Mouse (Mus musculus) T-helper 2 cell (primary cell): Measurements from ENCODE around the gene Galns.
"Not testable (repeated sequence)": the region's sequence is repeated elsewhere in the genome, so short reads cannot be mapped to it uniquely, and the experiment has no call there.

Experiments
- in situ Hi-C: fragments of 300-600 bp; cut with MboI, MseI; formaldehyde crosslinking; loops from one replicate; pipeline ENCODE4 v1.15.1; 2025; ENCODE audit warnings: high pct_unique_total_duplicates

The Galns gene

GRCm38 (mm10) chr8:122635878-122636802, 24.9 kb upstream of the Galns start:
- in situ Hi-C loops = no loop called here

GRCm38 (mm10) chr8:122633205-122633604, 21.9 kb upstream of the Galns start:
- in situ Hi-C loops = no loop called here

- in situ Hi-C loops = not testable (repeated sequence)
These were observed 20.9 kb upstream of the Galns start for GRCm38 (mm10) chr8:122632134-122632533.

GRCm38 (mm10) chr8:122630696-122631095, 19.4 kb upstream of the Galns start:
- in situ Hi-C loops = no loop called here

- in situ Hi-C loops = no loop called here
These were observed 18.1 kb upstream of the Galns start for GRCm38 (mm10) chr8:122629388-122629787.

GRCm38 (mm10) chr8:122626896-122627295, 15.6 kb upstream of the Galns start:
- in situ Hi-C loops = no loop called here

- in situ Hi-C loops = no loop called here
These were observed 14.5 kb upstream of the Galns start for GRCm38 (mm10) chr8:122625811-122626210.

GRCm38 (mm10) chr8:122624653-122625052, 13.4 kb upstream of the Galns start:
- in situ Hi-C loops = no loop called here

- in situ Hi-C loops = no loop called here
These were observed 12.8 kb upstream of the Galns start for GRCm38 (mm10) chr8:122623844-122624642.

GRCm38 (mm10) chr8:122622727-122623126, 11.5 kb upstream of the Galns start, which contains the start of gene Pabpn1l:
Gene Pabpn1l (minus strand): TSS chr8:122622739.
- in situ Hi-C loops = no loop called here

- in situ Hi-C loops = no loop called here
These were observed 9.2 kb upstream of the Galns start for GRCm38 (mm10) chr8:122620446-122620845.

GRCm38 (mm10) chr8:122618660-122619378, 7.6 kb upstream of the Galns start:
- in situ Hi-C loops = loop anchor here (5.0 kb wide), 1 partner anchor 213 kb away; no protein-coding TSS in a partner anchor

- in situ Hi-C loops = loop anchor here (5.0 kb wide), 1 partner anchor 214 kb away; no protein-coding TSS in a partner anchor
These were observed 6.8 kb upstream of the Galns start for GRCm38 (mm10) chr8:122617947-122618546.

- in situ Hi-C loops = loop anchor here (5.0 kb wide), 1 partner anchor 216 kb away; no protein-coding TSS in a partner anchor
These were observed 5.1 kb upstream of the Galns start for GRCm38 (mm10) chr8:122616181-122616905.

- in situ Hi-C loops = loop anchor here (5.0 kb wide), 1 partner anchor 33 kb away; the partner anchor contains the start of gene Aprt
These were observed 518 bp downstream of the Galns start for GRCm38 (mm10) chr8:122610612-122611277.

- in situ Hi-C loops = loop anchor here (5.0 kb wide), 1 partner anchor 33 kb away; the partner anchor contains the start of gene Aprt
These were observed 1.1 kb downstream of the Galns start for GRCm38 (mm10) chr8:122610209-122610608.

- in situ Hi-C loops = no loop called here
These were observed 4.5 kb downstream of the Galns start for GRCm38 (mm10) chr8:122606810-122607209.

GRCm38 (mm10) chr8:122605367-122605766, 5.9 kb downstream of the Galns start:
- in situ Hi-C loops = no loop called here

- in situ Hi-C loops = no loop called here
These were observed 6.6 kb downstream of the Galns start for GRCm38 (mm10) chr8:122604640-122605039.

GRCm38 (mm10) chr8:122600666-122601065, 10.6 kb downstream of the Galns start:
- in situ Hi-C loops = no loop called here
